Mouse (Mus musculus): ENCODE measurements around the gene Gnat1. TPM values are rescaled to one million over a fixed set of nuclear protein-coding genes. Genes with fewer than 3 reads are reported as not detected.

Gene Gnat1
- total RNA-seq, 2 experiments from 2014 or later: 0.73 to 1.6 TPM

DNA sequence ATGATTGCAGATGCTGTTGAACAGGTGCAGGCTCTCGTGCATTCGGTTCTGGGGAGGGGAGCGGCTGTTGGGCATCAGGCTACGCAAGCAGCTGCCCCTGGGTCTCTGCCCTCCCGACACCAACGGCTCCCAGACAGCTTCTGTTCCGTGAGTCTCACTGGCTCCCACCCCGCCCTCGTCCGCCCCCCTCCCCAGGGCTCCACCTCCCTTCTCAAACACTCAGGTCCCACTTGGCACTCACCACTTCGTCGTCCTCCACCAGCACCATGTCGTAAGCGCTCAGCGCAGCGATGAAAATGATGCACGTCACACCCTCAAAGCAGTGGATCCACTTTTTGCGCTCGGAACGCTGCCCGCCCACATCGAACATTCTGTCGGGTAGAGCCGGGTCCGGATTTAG lies 3.2 kb downstream of the Gnat1 start:
- DNase-seq (ENCODE audit: low spot score in 2 of 2): no peak

DNA sequence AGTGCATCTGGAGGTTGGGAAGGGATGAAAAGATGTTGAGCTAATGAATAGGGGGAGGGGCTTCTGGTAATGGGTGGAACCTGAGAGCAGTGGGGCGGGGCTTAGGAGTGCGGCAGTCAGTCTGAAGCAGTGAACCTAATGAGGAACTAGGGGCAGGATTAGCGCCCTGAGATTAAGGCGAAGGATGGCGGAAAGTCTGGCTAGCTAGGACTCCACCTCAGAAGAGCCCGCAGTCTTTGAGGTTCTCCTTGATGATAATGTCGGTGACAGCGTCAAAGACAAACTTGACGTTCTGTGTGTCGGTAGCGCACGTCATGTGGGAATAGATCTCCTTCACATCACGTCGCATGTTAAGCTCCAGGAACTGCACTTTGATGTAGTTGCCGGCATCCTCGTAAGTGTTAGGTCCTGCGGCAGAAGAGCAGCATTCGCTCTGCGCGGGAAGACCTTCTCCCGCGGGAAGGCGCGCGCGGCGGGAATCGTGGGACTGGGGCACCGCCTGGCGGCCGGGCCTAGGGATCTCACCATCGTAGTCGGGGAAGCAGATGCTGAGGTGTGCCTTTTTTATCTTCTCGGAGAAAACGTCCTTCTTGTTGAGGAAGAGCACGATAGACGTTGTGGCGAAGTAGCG lies 3.7 kb downstream of the Gnat1 start:
- DNase-seq (ENCODE audit: low spot score in 2 of 2): peak; percentile 55 to 65

GRCm38 (mm10) chr9:107674609-107675429 lies 4.7 kb downstream of the Gnat1 start:
- DNase-seq (ENCODE audit: low spot score in 2 of 2): no peak

DNA sequence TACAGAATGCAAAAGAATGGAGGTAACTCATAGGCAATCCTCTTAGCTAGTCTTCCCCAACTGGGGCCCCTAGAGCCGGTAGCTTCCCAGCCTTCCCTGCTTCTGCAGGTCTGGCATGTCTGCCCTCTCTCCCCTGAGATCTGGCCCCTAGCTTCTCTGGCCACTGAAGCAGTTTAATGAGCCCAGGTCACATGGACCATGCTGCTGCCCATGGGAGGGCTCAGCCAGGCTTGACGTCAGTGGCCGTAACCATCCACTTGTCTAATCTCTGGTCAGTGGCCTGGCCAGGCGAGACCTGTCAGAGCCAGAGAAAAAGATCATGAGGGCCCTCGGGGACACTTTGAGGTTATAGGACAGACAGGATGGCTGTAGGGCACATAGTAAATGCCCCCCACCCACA lies 9.3 kb downstream of the Gnat1 start:
- DNase-seq (ENCODE audit: low spot score in 2 of 2): no peak

- no peak for DNase-seq (ENCODE audit: low spot score in 2 of 2)
Measured at GRCm38 (mm10) chr9:107669480-107669945, 10.0 kb downstream of the Gnat1 start, which contains the start of gene Slc38a3. TSS of gene Slc38a3 (minus strand) at chr9:107669530.

DNA sequence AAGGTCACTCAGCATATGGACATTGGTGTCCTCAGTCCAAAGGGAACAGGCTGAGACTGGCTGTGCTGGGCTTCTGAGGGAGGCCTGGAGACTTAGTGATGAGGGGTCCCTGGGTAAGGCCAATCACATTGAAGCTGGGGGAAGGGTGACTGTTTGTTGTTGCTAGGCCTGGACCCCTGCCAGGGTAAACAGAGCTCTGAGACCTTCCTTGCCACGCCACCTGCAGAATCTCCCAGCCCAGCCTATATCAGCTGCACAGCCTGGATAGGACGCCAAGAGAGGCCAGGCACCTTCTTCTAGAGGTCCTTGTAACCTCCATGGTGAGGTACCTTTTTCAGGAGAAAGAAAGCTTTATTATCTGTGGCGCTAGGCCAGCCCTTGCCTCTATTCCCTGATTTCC lies 10.6 kb downstream of the Gnat1 start:
- no peak for DNase-seq (ENCODE audit: low spot score in 2 of 2)

DNA sequence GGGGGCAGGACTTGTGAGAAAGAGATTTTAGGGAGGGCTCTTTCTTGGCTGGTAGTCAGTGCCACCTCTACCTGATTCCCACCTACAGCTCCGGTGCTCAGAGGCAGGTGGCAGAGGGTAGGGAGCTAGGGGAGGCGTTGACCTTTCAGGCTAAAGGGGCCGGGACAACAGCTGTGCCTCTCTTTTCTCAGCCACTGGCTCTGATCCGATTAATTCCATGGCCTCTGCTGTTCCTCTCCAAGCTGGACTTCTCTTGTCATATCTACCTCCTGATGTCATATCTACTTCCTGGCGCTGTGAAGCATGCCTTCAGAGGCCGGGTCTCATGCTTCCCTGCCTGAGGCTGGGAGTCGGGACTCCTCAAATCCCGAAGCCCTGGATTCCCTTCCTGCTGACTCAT lies 11.5 kb downstream of the Gnat1 start:
- DNase-seq (ENCODE audit: low spot score in 2 of 2): no peak

GRCm38 (mm10) chr9:107667219-107667618 lies 12.3 kb downstream of the Gnat1 start:
- no peak for DNase-seq (ENCODE audit: low spot score in 2 of 2)

DNA sequence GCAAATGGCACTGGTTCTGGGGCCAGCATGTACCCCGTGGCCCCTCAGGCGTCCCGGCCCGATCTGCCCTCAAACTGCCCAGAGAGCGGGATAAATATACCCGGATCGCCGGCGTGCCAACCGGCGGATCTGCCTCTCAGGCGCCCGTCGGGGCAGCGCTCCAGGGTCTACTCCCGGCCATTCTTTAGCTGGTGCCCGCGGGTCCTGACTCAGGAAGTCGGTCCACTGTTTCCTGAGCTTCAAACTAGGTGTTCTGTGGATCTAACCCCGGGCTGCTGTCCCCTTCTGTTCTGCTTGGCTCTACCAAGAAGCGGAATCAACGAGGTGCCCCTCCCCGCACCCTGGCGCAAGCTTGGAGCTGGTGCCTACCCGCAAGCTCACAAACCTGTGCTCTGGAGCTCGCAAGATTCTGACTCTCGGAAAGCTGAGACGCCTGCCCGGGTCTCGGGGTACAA lies 12.7 kb downstream of the Gnat1 start:
- DNase-seq (ENCODE audit: low spot score in 2 of 2): no peak

GRCm38 (mm10) chr9:107665308-107665707 lies 14.2 kb downstream of the Gnat1 start:
- DNase-seq (ENCODE audit: low spot score in 2 of 2): no peak

DNA sequence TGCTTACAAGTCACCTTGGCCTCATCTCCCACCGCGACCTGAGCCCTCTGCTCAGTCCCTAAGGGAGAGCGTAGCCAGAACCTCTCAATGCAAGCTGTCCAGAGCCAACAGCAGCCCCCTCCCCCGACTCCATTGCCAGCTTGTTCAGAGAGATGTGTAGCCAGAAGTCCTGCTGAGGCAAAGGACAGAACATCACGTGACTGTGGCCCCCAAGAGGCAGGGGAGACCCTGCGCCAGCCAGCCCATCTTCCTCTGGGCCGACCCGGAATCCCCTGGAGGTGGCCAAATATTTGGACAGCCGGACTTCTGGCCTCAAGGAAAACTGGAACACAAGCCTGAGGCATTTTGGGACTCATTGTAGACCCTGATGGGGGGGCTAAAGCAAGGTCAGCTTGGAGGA lies 16.0 kb downstream of the Gnat1 start:
- no peak for DNase-seq (ENCODE audit: low spot score in 2 of 2)

GRCm38 (mm10) chr9:107662342-107662741 lies 17.2 kb downstream of the Gnat1 start:
- DNase-seq (ENCODE audit: low spot score in 2 of 2): no peak

DNA sequence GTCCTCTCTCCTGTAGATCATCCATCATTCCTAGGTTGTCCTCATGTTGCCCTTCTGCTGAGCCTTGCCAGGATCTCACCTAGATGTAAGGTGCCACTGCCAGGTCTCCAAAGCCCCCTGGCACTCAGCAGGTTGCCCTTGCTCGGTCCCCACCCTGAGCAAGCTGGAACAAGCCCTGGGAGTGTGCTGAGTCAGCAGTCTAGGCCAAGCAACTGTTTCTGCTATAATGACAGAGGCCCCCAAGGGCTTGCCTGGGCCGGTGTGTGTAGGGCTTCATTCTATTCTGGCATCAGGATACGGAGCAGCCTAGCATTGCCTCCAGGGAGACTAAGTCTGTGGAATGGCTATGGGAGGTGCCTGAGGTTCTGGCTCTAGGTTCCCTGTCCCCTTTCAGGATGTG lies 18.7 kb downstream of the Gnat1 start:
- DNase-seq (ENCODE audit: low spot score in 2 of 2): no peak

DNA sequence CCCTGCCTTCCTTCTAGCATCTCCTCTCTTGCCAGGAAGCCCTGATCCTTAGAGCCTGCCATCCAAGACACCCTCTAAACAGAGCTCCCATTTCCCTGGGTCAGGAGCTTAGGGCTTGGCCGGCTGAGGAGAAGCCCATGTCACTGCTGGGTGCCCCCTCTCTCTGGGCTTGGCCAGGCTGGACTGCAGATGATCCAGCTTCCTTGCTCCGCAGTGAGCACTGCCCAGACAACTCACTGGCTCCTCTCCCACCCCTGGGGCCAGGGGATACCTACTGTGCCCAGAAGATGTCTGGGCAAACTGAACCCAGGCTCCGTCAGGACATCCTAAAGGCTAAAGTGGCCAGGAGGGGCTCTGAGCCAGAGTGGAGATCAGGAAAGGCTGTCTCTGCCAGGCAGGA lies 19.6 kb downstream of the Gnat1 start:
- DNase-seq (ENCODE audit: low spot score in 2 of 2): no peak

GRCm38 (mm10) chr9:107659551-107659950 lies 20.0 kb downstream of the Gnat1 start:
- DNase-seq (ENCODE audit: low spot score in 2 of 2): no peak

DNA sequence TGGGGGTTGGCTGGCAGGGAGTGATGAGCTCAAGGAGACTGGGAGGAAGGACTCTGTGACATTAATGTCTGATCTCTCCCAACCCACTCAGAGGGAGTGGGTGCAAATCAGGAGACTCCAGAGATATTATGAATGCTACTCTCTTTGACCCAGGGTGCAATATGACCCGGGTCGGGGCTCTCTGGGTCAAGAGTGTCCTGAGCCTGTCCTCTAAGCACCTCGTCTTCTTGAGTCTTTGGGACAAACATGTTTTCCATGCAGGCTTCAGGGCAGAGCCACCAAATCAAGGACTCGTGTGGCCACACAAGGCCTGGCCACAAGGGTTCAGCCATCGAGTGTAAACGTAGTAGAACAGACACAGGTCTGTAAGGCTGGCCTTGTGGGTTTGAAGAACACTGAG lies 21.4 kb downstream of the Gnat1 start:
- DNase-seq (ENCODE audit: low spot score in 2 of 2): no peak

DNA sequence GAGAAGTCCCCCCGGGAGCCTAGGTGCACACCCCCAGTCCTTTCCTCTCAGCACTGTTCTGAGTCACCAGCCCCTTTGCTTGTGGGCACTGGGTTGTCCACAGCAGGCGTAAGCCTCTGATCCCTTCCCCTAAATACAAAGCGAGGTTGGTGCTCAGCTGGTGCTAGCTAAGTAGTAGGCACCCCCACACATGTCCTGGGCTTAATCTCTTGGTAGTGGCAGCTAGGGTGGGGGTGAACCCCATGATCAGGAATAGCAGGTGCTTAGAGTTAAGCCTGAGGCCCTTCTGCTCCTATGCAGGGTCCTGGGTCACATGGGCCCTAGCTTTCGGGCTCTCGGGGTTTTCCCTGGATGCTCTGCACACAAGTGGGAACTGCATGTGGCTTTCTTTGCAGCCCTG lies 22.4 kb downstream of the Gnat1 start:
- DNase-seq (ENCODE audit: low spot score in 2 of 2): no peak

- DNase-seq (ENCODE audit: low spot score in 2 of 2): no peak
Measured at GRCm38 (mm10) chr9:107654585-107654984, 24.9 kb downstream of the Gnat1 start.

- DNase-seq (ENCODE audit: low spot score in 2 of 2): no peak
Measured at GRCm38 (mm10) chr9:107653474-107653873, 26.0 kb downstream of the Gnat1 start.

DNA sequence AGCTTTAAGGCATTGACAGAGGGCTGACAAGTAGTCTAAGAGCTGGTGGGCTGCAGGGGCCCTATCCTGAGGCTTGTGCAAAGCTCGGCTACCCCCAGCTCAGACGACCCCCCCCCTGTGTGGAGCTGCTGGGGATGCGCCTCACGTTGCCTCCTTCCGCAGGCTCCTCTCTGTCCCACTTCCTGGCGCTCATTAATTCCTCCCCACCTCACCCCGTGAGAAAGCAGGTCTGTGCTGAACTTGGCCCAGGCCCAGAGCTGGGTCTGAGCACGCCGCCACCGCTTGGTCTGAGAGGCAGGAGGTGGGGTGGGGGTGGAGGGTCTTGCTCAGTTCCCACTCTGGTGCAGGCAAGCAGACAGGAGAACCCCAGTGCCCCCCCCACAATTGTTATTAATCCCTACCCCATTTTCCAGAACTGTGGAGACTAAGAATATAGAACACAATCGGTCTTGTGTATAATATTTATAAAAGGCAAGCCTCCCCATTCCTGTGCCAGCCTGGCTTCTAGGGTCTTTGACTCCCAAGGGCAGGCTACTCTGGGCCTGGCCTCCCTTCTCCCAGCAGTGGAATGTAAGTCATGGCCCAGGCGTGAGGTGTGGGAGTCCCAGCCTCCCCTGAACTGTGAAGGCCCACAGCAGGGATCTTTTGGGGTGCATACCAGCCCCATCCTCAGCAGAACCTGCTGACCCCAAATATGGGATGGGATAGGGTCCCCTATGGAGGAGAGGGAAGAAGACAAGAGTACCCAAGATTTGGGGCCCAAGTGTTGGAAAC lies 28.6 kb downstream of the Gnat1 start:
- DNase-seq (ENCODE audit: low spot score in 2 of 2): no peak

DNA sequence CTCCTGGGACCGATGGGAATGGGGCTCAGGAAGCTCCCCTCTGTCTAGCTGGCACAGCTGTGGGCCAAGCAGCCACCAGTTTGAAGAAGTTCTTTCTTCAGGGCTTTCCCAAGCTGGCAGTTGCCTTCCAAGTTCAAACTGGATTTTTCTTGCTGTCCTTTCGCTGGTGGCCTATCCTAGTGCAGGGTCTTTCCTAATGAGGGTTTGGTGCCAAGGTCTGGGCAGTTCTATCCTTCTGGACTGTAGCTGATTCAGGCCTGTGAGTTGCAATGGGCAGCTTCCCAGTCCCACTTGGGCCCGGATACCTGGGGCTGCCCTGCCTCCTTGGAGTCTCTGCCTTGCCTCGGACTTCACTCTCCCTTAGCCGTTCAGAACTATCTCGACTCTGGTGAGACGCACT lies 29.3 kb downstream of the Gnat1 start:
- DNase-seq (ENCODE audit: low spot score in 2 of 2): no peak

- no peak for DNase-seq (ENCODE audit: low spot score in 2 of 2)
Measured at GRCm38 (mm10) chr9:107648767-107649166, 30.7 kb downstream of the Gnat1 start.

Measured in adrenal gland, postnatal 4 days (tissue).